Mouse (Mus musculus) midbrain, embryonic 16.5 days (tissue): ENCODE results near the gene Lmbr1l. TPM values are rescaled to one million over a fixed set of nuclear protein-coding genes. Genes with fewer than 3 reads are reported as not detected.

Source experiments
- ATAC-seq: fragments of 200-750 bp; cut with Nextera tagmentation; 2 replicates; pipeline ENCODE4 v1.8.0; 2017; ENCODE audit warnings: moderate TSS enrichment
- H3K27ac ChIP-seq: fragments of 300-500 bp; sonication (generic); 2 replicates; pipeline ENCODE4 v1.5.1; 2014; ENCODE audit warnings: mild to moderate bottlenecking, low read length, mixed read lengths
- H3K27me3 ChIP-seq: fragments of 300-500 bp; sonication (generic); 2 replicates; pipeline ENCODE4 v1.6.1; 2014; ENCODE audit warnings: low read depth, low read length, mixed read lengths; ENCODE audit not compliant: control insufficient read depth, insufficient read depth
- H3K36me3 ChIP-seq: fragments of 300-500 bp; sonication (generic); 2 replicates; pipeline ENCODE4 v1.6.1; 2014; ENCODE audit warnings: mild to moderate bottlenecking, low read length, moderate library complexity, mixed read lengths; ENCODE audit not compliant: control insufficient read depth, insufficient read depth
- H3K4me1 ChIP-seq: fragments of 300-500 bp; sonication (generic); 2 replicates; pipeline ENCODE4 v1.6.1; 2014; ENCODE audit warnings: mild to moderate bottlenecking, low read length, mixed read lengths; ENCODE audit not compliant: control insufficient read depth, insufficient read depth
- H3K4me2 ChIP-seq: fragments of 300-500 bp; sonication (generic); 2 replicates; pipeline ENCODE4 v1.6.1; 2014; ENCODE audit warnings: mild to moderate bottlenecking, low read length, mixed read lengths
- H3K4me3 ChIP-seq: fragments of 300-500 bp; sonication (generic); 2 replicates; pipeline ENCODE4 v1.5.1; 2014; ENCODE audit warnings: low read depth, mild to moderate bottlenecking, low read length, moderate library complexity, mixed read lengths
- H3K9ac ChIP-seq: fragments of 300-500 bp; sonication (generic); 2 replicates; pipeline ENCODE4 v1.6.1; 2014; ENCODE audit warnings: low read depth, low read length, mixed read lengths
- H3K9me3 ChIP-seq: fragments of 300-500 bp; sonication (generic); replicated peaks from 2 replicates; pipeline ENCODE4 v1.6.1; 2014; ENCODE audit warnings: mild to moderate bottlenecking, low read length, mixed read lengths; ENCODE audit not compliant: control insufficient read depth, poor library complexity, severe bottlenecking
- WGBS: fragments of 180-500 bp; shearing (Covaris S2); extraction: QIAGEN DNeasy Blood & Tissue Kit; methylation state at CpG from one replicate; pipeline ENCODE4 v1.1.7; 2014; 5-methylcytosine and 5-hydroxymethylcytosine counted together
- polyA plus RNA-seq: library from polyadenylated mRNA; unstranded; fragments of >200 nt; fragmentation: Nextera tagmentation; extraction: Ambion mirVana; gene quantifications from 2 replicates; pipeline ENCODE4 v1.2.1, GENCODE M21; 2015

Gene Lmbr1l
- polyA plus RNA-seq, 1 experiment from 2014 or later, result 27.9 TPM

GRCm38 (mm10) chr15:98914903-98915302, 3.1 kb downstream of the Lmbr1l start:
- Histone ChIP-seq H3K36me3 (peaks cover 25% of the 10 kb centered on the region), H3K4me3 (no peak overlapping the region), H3K9me3 (no peaks in the 10 kb centered on the region), H3K27me3 (no peaks in the 10 kb centered on the region), H3K4me2 (no peak overlapping the region), H3K4me1 (peaks cover 21% of the 10 kb centered on the region), H3K27ac (no peak overlapping the region), H3K9ac (no peak overlapping the region)
- WGBS, result 87% methylated on average over 6 of the region's 6 CpGs
- no peak for ATAC-seq

GRCm38 (mm10) chr15:98904692-98905091, 13.3 kb downstream of the Lmbr1l start:
- Histone ChIP-seq H3K27ac (no peak overlapping the region), H3K4me1 (no peaks in the 10 kb centered on the region), H3K36me3 (peaks cover 18% of the 10 kb centered on the region), H3K4me3 (no peak overlapping the region), H3K9me3 (no peaks in the 10 kb centered on the region), H3K4me2 (no peak overlapping the region), H3K9ac (no peak overlapping the region), H3K27me3 (no peaks in the 10 kb centered on the region; the same call in 1 of the 2 replicates)
- WGBS, result 26% methylated on average over 10 of the region's 10 CpGs
- ATAC-seq, result no peak

- peaks cover 4% of the 10 kb centered on the region; the same call in 1 of the 2 replicates for H3K36me3 ChIP-seq
- no peak overlapping the region for H3K9ac ChIP-seq
- 84% methylated on average over 2 of the region's 2 CpGs for WGBS
- H3K4me2 ChIP-seq, result no peak overlapping the region
- no peak overlapping the region for H3K27ac ChIP-seq
- no peak for ATAC-seq
- peaks cover 14% of the 10 kb centered on the region for H3K27me3 ChIP-seq
- H3K9me3 ChIP-seq, result no peaks in the 10 kb centered on the region
- H3K4me1 ChIP-seq, result peaks cover 5% of the 10 kb centered on the region; the same call in 1 of the 2 replicates
- H3K4me3 ChIP-seq, result no peak overlapping the region
These were observed 15.4 kb downstream of the Lmbr1l start for GRCm38 (mm10) chr15:98902600-98902999.

GRCm38 (mm10) chr15:98901530-98901929, 16.5 kb downstream of the Lmbr1l start:
- Histone ChIP-seq H3K36me3 (peaks cover 2% of the 10 kb centered on the region; the same call in 1 of the 2 replicates), H3K27me3 (peaks cover 23% of the 10 kb centered on the region), H3K4me2 (no peak overlapping the region), H3K9ac (no peak overlapping the region), H3K4me3 (no peak overlapping the region), H3K9me3 (no peaks in the 10 kb centered on the region), H3K4me1 (peaks cover 5% of the 10 kb centered on the region; the same call in 1 of the 2 replicates), H3K27ac (no peak overlapping the region)
- WGBS, result 50% methylated on average over 1 of the region's 1 CpGs
- ATAC-seq, result no peak

- Histone ChIP-seq H3K4me2 (peak within 1 kb of the TSS; percentile 37), H3K36me3 (no peaks in the 10 kb centered on the region; the same call in 1 of the 2 replicates), H3K27me3 (peaks cover 49% of the 10 kb centered on the region), H3K27ac (no peak within 1 kb of the TSS), H3K9me3 (no peaks in the 10 kb centered on the region), H3K4me3 (no peak within 1 kb of the TSS), H3K4me1 (peaks cover 30% of the 10 kb centered on the region), H3K9ac (no peak within 1 kb of the TSS)
- under 1% methylated on average over 40 of the region's 41 CpGs for WGBS
- no peak for ATAC-seq
These were observed 19.9 kb downstream of the Lmbr1l start, which contains the start of gene Dhh for GRCm38 (mm10) chr15:98897928-98898800. Gene Dhh, minus strand, starts transcription at chr15:98898540.

GRCm38 (mm10) chr15:98897495-98897894, 20.5 kb downstream of the Lmbr1l start:
- H3K36me3 ChIP-seq, result no peaks in the 10 kb centered on the region
- no peak overlapping the region for H3K9ac ChIP-seq
- peaks cover 30% of the 10 kb centered on the region for H3K4me1 ChIP-seq
- no peak for ATAC-seq
- H3K4me2 ChIP-seq, result peak overlapping the region; percentile 37; the same call in 1 of the 2 replicates
- 7% methylated on average over 10 of the region's 10 CpGs for WGBS
- no peak overlapping the region for H3K4me3 ChIP-seq
- H3K9me3 ChIP-seq, result no peaks in the 10 kb centered on the region
- H3K27ac ChIP-seq, result no peak overlapping the region
- peaks cover 55% of the 10 kb centered on the region for H3K27me3 ChIP-seq

- WGBS, result 2% methylated on average over 41 of the region's 41 CpGs
- Histone ChIP-seq H3K9ac (peak overlapping the region; percentile 57), H3K27ac (no peak overlapping the region), H3K4me2 (peak overlapping the region; percentile 53), H3K4me3 (peak overlapping the region; percentile 30), H3K9me3 (no peaks in the 10 kb centered on the region), H3K4me1 (peaks cover 30% of the 10 kb centered on the region), H3K36me3 (no peaks in the 10 kb centered on the region), H3K27me3 (peaks cover 59% of the 10 kb centered on the region)
- no peak for ATAC-seq
These were observed 22.1 kb downstream of the Lmbr1l start for GRCm38 (mm10) chr15:98895635-98896589.

- WGBS, result 6% methylated on average over 38 of the region's 38 CpGs
- Histone ChIP-seq H3K9ac (peak overlapping the region; percentile 57; the same call in 1 of the 2 replicates), H3K27me3 (peaks cover 59% of the 10 kb centered on the region), H3K36me3 (no peaks in the 10 kb centered on the region), H3K9me3 (no peaks in the 10 kb centered on the region), H3K27ac (no peak overlapping the region), H3K4me1 (peaks cover 30% of the 10 kb centered on the region), H3K4me2 (peak overlapping the region; percentile 85), H3K4me3 (peak overlapping the region; percentile 54)
- no peak for ATAC-seq
These were observed 23.0 kb downstream of the Lmbr1l start for GRCm38 (mm10) chr15:98894746-98895634.
